Mouse (Mus musculus) liver, embryonic 13.5 days (tissue): Measurements from ENCODE around the gene Htr1d. TPM values are rescaled to one million over a fixed set of nuclear protein-coding genes. Genes with fewer than 3 reads are reported as not detected.

Source experiments
- ATAC-seq: fragments of 200-750 bp; cut with Nextera tagmentation; 2 replicates; pipeline ENCODE4 v1.8.0; 2017; ENCODE audit warnings: low read depth, mild to moderate bottlenecking, moderate number of reproducible peaks, moderate library complexity
- DNase-seq: peaks from one replicate; pipeline ENCODE4 v3.0.0; 2022
- H3K27ac ChIP-seq: fragments of 300-500 bp; sonication (generic); 2 replicates; pipeline ENCODE4 v1.5.1; 2015; ENCODE audit warnings: moderate library complexity, mild to moderate bottlenecking, inconsistent platforms
- H3K27me3 ChIP-seq: fragments of 300-500 bp; sonication (generic); 2 replicates; pipeline ENCODE4 v1.6.1; 2015; ENCODE audit warnings: mild to moderate bottlenecking, inconsistent platforms
- H3K36me3 ChIP-seq: fragments of 300-500 bp; sonication (generic); 2 replicates; pipeline ENCODE4 v1.6.1; 2015; ENCODE audit warnings: mild to moderate bottlenecking, inconsistent platforms
- H3K4me1 ChIP-seq: fragments of 300-500 bp; sonication (generic); replicated peaks from 2 replicates; pipeline ENCODE4 v1.6.1; 2015; ENCODE audit warnings: inconsistent platforms
- H3K4me2 ChIP-seq: fragments of 300-500 bp; sonication (generic); 2 replicates; pipeline ENCODE4 v1.6.1; 2015; ENCODE audit warnings: inconsistent platforms, mild to moderate bottlenecking, moderate library complexity
- H3K4me3 ChIP-seq: fragments of 300-500 bp; sonication (generic); replicated peaks from 2 replicates; pipeline ENCODE4 v1.5.1; 2015; ENCODE audit warnings: mild to moderate bottlenecking, inconsistent platforms
- H3K9ac ChIP-seq: fragments of 300-500 bp; sonication (generic); 2 replicates; pipeline ENCODE4 v1.6.1; 2015; ENCODE audit warnings: mild to moderate bottlenecking, inconsistent platforms
- H3K9me3 ChIP-seq: fragments of 300-500 bp; sonication (generic); replicated peaks from 2 replicates; pipeline ENCODE4 v1.6.1; 2016; ENCODE audit warnings: inconsistent platforms
- WGBS: fragments of 180-500 bp; shearing (Covaris S2); methylation state at CpG from one replicate; pipeline ENCODE4 v1.1.7; 2015; ENCODE audit not compliant: insufficient replicate concordance; 5-methylcytosine and 5-hydroxymethylcytosine counted together
- polyA plus RNA-seq: library from polyadenylated mRNA; unstranded; fragments of >200 nt; fragmentation: Nextera tagmentation; extraction: Ambion mirVana; gene quantifications from 2 replicates; pipeline ENCODE4 v1.2.1, GENCODE M21; 2015

The Htr1d gene
- polyA plus RNA-seq, result 0.15 TPM in 1 of 2 replicates, not detected in the other

GRCm38 (mm10) chr4:136423224-136423623 lies at the start of gene Htr1d:
Htr1d (plus strand) TSS chr4:136423524.
- Histone ChIP-seq H3K4me3 (peak within 1 kb of the TSS; percentile 48), H3K9me3 (no peaks in the 10 kb centered on the region), H3K4me1 (peaks cover 11% of the 10 kb centered on the region; the same call in 1 of the 2 replicates), H3K27me3 (peaks cover 74% of the 10 kb centered on the region), H3K4me2 (peak within 1 kb of the TSS; percentile 67), H3K9ac (no peak within 1 kb of the TSS), H3K36me3 (no peaks in the 10 kb centered on the region), H3K27ac (no peak within 1 kb of the TSS)
- no peak for DNase-seq
- 63% methylated on average over 9 of the region's 9 CpGs for WGBS
- ATAC-seq, result no peak

GRCm38 (mm10) chr4:136377001-136377400 lies 46.3 kb upstream of the Htr1d start:
- Histone ChIP-seq H3K4me2 (no peak overlapping the region), H3K27ac (no peak overlapping the region), H3K9me3 (no peaks in the 10 kb centered on the region), H3K27me3 (no peaks in the 10 kb centered on the region), H3K4me3 (no peak overlapping the region), H3K36me3 (no peaks in the 10 kb centered on the region), H3K4me1 (no peaks in the 10 kb centered on the region), H3K9ac (no peak overlapping the region)
- no peak for DNase-seq
- ATAC-seq, result no peak
- 81% methylated on average over 5 of the region's 5 CpGs for WGBS

DNA sequence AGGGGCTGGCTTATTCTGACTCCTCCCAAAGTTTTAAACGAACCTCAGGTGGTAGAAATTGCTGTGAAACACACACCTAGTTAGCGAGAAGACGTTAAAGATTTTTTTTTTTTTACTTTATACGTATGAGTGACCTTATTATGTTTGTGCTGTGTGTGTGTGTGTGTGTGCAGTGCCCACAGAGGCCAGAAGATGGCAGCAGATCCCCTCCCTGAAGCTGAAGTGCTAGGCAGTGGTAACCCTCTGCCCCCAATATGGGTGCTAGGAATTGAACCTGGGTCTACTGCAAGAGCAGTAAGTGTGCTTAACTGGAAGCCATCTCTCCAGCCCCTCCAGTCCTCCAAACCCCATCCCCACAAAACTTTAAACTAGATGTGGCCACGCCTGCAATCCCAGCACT lies 40.3 kb upstream of the Htr1d start:
- no peaks in the 10 kb centered on the region for H3K9me3 ChIP-seq
- no peaks in the 10 kb centered on the region for H3K4me1 ChIP-seq
- H3K36me3 ChIP-seq, result no peaks in the 10 kb centered on the region
- ATAC-seq (no peak), DNase-seq (no peak)
- no peak overlapping the region for H3K4me3 ChIP-seq
- no peak overlapping the region for H3K9ac ChIP-seq
- H3K27me3 ChIP-seq, result no peaks in the 10 kb centered on the region
- WGBS, result 66% methylated on average over 5 of the region's 5 CpGs
- H3K4me2 ChIP-seq, result no peak overlapping the region
- no peak overlapping the region for H3K27ac ChIP-seq

GRCm38 (mm10) chr4:136383839-136384238 lies 39.5 kb upstream of the Htr1d start:
- 69% methylated on average over 6 of the region's 6 CpGs for WGBS
- H3K4me2 ChIP-seq, result no peak overlapping the region

GRCm38 (mm10) chr4:136387261-136387660 lies 36.1 kb upstream of the Htr1d start:
- DNase-seq (no peak), ATAC-seq (no peak)
- 50% methylated on average over 11 of the region's 11 CpGs for WGBS

More at GRCm38 (mm10) chr4:136383839-136384238, 39.5 kb upstream of the Htr1d start:
- no peak for ATAC-seq
- no peak for DNase-seq
- Histone ChIP-seq H3K27ac (no peak overlapping the region), H3K4me3 (no peak overlapping the region), H3K36me3 (no peaks in the 10 kb centered on the region), H3K9me3 (no peaks in the 10 kb centered on the region), H3K9ac (no peak overlapping the region), H3K27me3 (no peaks in the 10 kb centered on the region), H3K4me1 (no peaks in the 10 kb centered on the region)

GRCm38 (mm10) chr4:136401806-136402205 lies 21.5 kb upstream of the Htr1d start:
- 64% methylated on average over 10 of the region's 10 CpGs for WGBS
- H3K27ac ChIP-seq, result no peak overlapping the region
- 0 out of 2 replicates have a peak, but pooled peaks cover 2% of the 10 kb centered on the region for H3K27me3 ChIP-seq
- DNase-seq, result no peak
- H3K4me1 ChIP-seq, result no peaks in the 10 kb centered on the region
- H3K9me3 ChIP-seq, result no peaks in the 10 kb centered on the region
- H3K4me3 ChIP-seq, result no peak overlapping the region
- no peak overlapping the region for H3K9ac ChIP-seq
- no peaks in the 10 kb centered on the region for H3K36me3 ChIP-seq
- H3K4me2 ChIP-seq, result no peak overlapping the region
- no peak for ATAC-seq

More at GRCm38 (mm10) chr4:136387261-136387660, 36.1 kb upstream of the Htr1d start:
- Histone ChIP-seq H3K9ac (no peak overlapping the region), H3K27ac (no peak overlapping the region), H3K4me2 (no peak overlapping the region), H3K9me3 (no peaks in the 10 kb centered on the region), H3K4me1 (no peaks in the 10 kb centered on the region), H3K4me3 (no peak overlapping the region), H3K36me3 (no peaks in the 10 kb centered on the region), H3K27me3 (no peaks in the 10 kb centered on the region)

DNA sequence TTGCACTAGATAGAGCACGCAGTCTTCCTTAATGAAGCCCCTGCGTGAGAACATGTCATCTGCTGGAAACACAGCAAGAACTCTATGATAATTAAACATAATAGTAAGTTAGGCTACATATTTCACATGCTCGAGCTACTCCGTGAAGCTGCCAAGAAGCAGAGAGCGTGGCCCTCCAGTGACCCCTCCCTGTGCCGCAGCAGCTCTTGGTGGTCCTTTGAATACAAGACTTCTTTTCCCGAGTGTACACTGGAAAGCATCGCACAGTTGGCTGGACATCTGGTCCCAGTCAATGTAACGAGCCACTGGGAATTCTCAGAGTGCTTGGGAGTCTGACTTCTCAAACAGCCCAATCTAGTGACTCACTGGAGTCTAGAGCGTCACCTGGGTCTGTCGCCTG lies 15.5 kb upstream of the Htr1d start:
- no peak for ATAC-seq
- WGBS, result 71% methylated on average over 11 of the region's 11 CpGs

DNA sequence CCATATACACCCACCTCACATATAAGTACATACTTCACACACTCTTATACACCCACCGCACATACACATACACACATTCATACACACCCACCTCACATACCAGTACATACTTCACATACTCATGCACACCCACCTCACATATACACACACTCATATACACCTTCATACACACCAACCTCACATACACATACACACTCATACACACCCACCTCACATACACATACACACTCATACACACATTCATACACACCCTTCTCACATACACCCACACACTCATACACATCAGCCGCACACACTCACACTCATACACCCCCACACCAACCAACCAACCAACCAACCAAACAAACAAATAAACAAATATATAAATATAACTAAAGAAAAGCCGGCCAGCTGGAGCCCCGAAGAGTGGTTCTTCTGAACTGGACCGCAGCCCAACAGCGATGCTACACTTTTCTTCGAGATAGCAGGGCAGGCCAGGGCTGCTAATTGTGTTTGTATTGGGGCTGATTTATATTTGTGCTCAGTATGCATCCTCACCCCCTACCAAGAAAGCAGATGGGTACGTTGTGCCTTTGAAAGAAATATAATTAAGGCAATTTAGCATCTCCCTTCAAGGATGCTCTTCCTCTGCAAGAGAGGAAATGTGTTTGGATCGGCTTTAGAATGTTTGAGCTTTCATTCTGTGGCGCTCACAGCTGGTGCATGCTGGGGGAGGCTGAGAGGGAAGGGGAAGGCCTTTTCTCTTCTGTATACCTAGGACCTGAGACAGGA lies 11.1 kb upstream of the Htr1d start:
- 72% methylated on average over 10 of the region's 10 CpGs for WGBS
- no peak overlapping the region for H3K9ac ChIP-seq
- DNase-seq (no peak), ATAC-seq (no peak)
- H3K4me3 ChIP-seq, result no peak overlapping the region
- no peak overlapping the region for H3K4me2 ChIP-seq
- no peak overlapping the region for H3K27ac ChIP-seq
- H3K4me1 ChIP-seq, result no peaks in the 10 kb centered on the region
- H3K9me3 ChIP-seq, result no peaks in the 10 kb centered on the region
- no peaks in the 10 kb centered on the region for H3K27me3 ChIP-seq
- no peaks in the 10 kb centered on the region for H3K36me3 ChIP-seq

More for the DNA sequence above, 15.5 kb upstream of the Htr1d start:
- no peak overlapping the region for H3K4me3 ChIP-seq
- no peaks in the 10 kb centered on the region for H3K4me1 ChIP-seq
- no peak overlapping the region for H3K27ac ChIP-seq
- H3K4me2 ChIP-seq, result no peak overlapping the region
- H3K9me3 ChIP-seq, result no peaks in the 10 kb centered on the region
- DNase-seq, result no peak
- H3K36me3 ChIP-seq, result no peaks in the 10 kb centered on the region
- no peaks in the 10 kb centered on the region for H3K27me3 ChIP-seq
- no peak overlapping the region for H3K9ac ChIP-seq

- H3K9me3 ChIP-seq, result no peaks in the 10 kb centered on the region
- H3K36me3 ChIP-seq, result no peaks in the 10 kb centered on the region
- H3K4me3 ChIP-seq, result no peak overlapping the region
- no peaks in the 10 kb centered on the region for H3K4me1 ChIP-seq
- H3K27ac ChIP-seq, result no peak overlapping the region
- ATAC-seq (no peak), DNase-seq (no peak)
- H3K4me2 ChIP-seq, result no peak overlapping the region
- WGBS, result 73% methylated on average over 9 of the region's 9 CpGs
- H3K9ac ChIP-seq, result no peak overlapping the region
- peaks cover 17% of the 10 kb centered on the region for H3K27me3 ChIP-seq
Observed at GRCm38 (mm10) chr4:136415477-136415876, 7.8 kb upstream of the Htr1d start.

GRCm38 (mm10) chr4:136418962-136419361 lies 4.4 kb upstream of the Htr1d start:
- no peak for ATAC-seq
- 12% methylated on average over 11 of the region's 11 CpGs for WGBS

GRCm38 (mm10) chr4:136419386-136419785 lies 3.9 kb upstream of the Htr1d start:
- peaks cover 4% of the 10 kb centered on the region; the same call in 1 of the 2 replicates for H3K4me1 ChIP-seq
- H3K9ac ChIP-seq, result no peak overlapping the region
- peaks cover 47% of the 10 kb centered on the region for H3K27me3 ChIP-seq
- H3K36me3 ChIP-seq, result no peaks in the 10 kb centered on the region
- whole genome bisulfite sequencing, result 63% methylated on average over 6 of the region's 6 CpGs
- no peak for DNase-seq
- no peak overlapping the region for H3K27ac ChIP-seq
- H3K9me3 ChIP-seq, result no peaks in the 10 kb centered on the region
- no peak overlapping the region for H3K4me2 ChIP-seq
- ATAC-seq, result no peak
- H3K4me3 ChIP-seq, result no peak overlapping the region

More at GRCm38 (mm10) chr4:136418962-136419361, 4.4 kb upstream of the Htr1d start:
- no peaks in the 10 kb centered on the region for H3K4me1 ChIP-seq
- H3K9ac ChIP-seq, result no peak overlapping the region
- peaks cover 43% of the 10 kb centered on the region for H3K27me3 ChIP-seq
- H3K4me2 ChIP-seq, result no peak overlapping the region
- H3K9me3 ChIP-seq, result no peaks in the 10 kb centered on the region
- no peaks in the 10 kb centered on the region for H3K36me3 ChIP-seq
- no peak overlapping the region for H3K4me3 ChIP-seq
- no peak overlapping the region for H3K27ac ChIP-seq
- DNase-seq, result no peak
